Mouse (Mus musculus): Measurements from ENCODE around the gene Adgre1.
"Not testable (repeated sequence)": the region's sequence is repeated elsewhere in the genome, so short reads cannot be mapped to it uniquely, and the experiment has no call there.

Gene Adgre1

GRCm38 (mm10) chr17:57358441-57358840 lies at the start of gene Adgre1:
Gene Adgre1 (plus strand): TSS chr17:57358691.
- no peak for DNase-seq

GRCm38 (mm10) chr17:57311801-57312200 lies 46.7 kb upstream of the Adgre1 start:
- DNase-seq, result no peak

- DNase-seq, result no peak
These were observed 30.9 kb upstream of the Adgre1 start for GRCm38 (mm10) chr17:57327615-57328014.

- no peak for DNase-seq
These were observed 29.5 kb upstream of the Adgre1 start for GRCm38 (mm10) chr17:57328944-57329343.

DNA sequence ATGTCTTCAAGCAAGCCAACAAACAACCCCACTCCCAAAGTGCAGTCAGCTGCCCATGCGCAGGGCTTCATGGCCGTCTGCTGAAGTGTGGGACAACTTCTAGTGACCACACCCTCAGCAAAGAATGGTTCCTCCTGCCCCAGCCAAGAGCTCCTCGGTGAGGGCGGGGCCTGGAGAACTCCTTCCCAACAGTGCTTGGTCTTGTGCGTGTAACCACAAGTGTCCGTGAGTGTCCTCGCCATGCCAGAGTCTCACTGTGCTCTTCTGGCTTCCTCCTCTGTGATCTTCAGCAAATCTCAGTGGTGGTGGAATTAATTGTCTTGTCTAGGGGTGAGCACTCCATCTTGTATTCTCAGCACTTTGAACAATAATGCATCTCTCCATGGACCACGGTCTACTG lies 27.5 kb upstream of the Adgre1 start:
- DNase-seq, result no peak

DNA sequence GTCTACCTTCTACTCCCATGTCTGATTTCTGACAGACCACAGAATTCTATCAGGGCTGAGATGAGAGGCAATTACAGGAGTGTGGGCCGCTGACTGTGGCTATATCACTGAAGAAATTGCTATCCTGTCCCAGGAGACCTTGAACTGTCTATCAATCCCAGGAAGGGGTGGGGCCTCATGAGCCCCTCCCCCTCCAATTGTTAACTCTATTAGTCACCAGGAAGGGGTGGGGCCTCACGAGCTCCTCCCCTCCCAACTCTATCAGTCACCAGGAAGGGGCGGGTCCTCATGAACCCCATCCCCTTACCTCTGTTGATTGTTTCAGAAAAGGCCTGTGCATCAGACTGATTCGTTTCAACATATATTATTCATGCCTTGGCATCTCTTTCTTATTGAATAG lies 26.2 kb upstream of the Adgre1 start:
- DNase-seq, result no peak

DNA sequence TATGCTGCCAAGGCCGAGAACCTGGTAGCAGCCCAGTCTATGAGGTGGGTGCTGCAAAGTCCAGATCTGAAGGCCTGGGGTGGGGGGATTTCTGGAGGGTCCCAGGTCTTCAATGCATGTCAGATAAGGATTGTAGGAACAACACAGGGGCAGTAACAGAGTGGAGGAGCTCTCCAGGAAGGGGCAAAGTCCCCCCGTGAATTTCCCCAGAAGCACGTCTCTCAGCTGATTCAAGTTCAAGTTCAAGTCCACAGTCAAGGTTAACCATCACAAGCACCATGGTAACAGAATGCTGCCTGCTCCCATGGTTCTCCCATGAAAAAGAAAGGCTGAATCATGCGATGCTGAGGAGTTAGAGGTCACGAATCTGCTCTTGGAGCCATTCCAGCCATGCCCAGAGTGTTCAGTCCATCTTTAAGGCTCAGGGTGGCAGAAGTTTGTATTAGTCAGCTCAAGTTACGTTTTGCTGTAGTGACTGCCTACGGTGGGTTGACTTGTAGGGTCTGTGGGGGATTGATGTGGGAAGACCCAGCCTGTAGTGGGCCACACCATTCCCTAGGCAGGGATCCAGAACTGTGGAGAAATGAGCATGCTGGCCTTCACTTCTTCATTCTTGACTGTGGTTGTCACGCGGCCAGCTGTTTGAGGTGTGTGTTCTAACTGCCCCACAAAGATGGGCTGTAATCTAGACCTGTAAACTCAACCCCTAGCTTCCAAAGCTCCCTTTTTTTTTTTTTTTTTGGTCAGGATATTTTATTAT lies 24.3 kb upstream of the Adgre1 start:
- no peak for DNase-seq

- peak; percentile 73 for DNase-seq
These were observed 23.7 kb upstream of the Adgre1 start for GRCm38 (mm10) chr17:57334761-57335150.

DNA sequence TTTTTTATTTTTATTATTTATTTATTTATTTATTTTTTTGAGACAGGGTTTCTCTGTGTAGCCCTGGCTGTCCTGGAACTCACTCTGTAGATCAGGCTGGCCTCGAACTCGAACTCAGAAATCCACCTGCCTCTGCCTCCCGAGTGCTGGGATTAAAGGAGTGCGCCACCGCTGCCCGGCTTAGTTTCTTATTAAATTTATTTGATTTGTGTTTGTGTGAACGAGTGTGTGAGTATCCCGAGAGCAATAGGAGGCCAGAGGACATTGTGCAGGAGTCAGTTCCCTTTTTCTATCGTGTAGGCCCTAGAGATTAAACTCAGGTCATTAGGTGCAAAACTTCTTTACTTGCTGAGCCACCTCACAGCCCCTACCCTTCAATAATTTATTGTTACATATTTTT lies 23.3 kb upstream of the Adgre1 start:
- DNase-seq, result not testable (repeated sequence)

DNA sequence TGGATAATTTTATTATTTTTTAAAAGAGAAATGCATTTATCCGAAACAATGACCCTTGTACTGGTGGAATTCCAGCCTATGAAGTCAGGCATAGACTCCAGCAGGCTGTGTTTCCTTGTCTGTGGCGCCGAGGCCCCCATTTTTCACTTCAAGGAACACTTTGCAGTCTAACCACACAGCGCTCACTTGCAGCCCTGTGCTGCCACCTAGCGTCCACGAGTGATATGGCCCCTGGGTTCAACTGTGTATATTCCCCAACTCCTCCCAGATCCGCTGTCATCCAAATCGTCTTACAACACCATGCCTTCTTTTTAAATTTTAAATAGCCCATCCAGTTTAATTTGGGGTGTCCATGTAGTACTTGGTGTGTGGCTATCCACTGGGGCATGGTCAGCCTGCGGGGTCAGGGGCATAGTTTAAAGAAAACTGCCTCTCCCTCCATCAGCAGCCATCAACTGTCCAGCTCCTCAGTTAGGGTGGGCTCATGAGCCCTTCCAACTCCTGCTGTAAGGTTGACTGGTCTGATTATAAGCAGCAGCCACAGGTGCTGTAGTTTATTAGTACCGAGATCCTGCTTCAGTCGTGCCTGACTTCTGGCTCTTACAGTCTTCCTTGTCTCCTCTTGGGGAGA lies 22.7 kb upstream of the Adgre1 start:
- peak; percentile 86 for DNase-seq

- no peak for DNase-seq
These were observed 20.5 kb upstream of the Adgre1 start for GRCm38 (mm10) chr17:57337996-57338395.

DNA sequence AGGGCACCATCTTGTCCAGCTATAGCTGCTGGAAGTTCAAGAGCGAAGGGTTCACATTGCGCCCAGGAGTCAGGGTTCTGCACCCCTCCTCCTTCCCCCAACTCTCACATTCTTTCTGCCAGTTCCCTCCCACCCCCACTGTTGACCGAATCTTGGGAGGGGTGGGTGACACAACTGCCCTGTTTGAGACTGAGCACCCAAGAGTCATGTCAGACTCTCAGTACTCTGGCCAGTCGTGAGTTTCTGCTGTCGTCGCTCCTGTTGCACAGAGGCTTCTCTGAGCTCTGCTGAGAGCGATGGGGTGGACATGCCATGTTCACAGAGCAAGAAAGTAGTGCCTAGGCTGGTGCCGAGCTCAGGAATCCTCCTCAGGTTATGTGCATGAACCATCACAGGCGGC lies 19.2 kb upstream of the Adgre1 start:
- no peak for DNase-seq

DNA sequence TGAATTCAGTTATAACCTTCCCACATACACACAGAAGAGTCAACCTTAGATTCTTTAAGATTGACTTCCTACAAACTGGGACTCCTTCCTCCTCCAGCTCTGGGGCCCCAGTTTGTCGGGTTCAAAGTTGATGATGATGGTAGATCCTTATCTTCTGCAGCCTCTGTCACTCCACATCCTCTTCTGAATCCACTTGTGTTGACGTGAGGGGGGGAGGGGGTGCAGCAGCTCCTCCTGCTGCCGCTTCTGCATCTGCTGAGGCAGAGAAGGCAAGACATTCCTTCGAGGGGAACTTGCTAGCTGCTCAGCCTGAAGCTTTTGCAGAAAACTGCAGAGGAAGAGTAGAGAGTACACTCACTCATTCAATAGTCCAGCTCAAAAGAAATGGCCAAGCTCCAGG lies 16.9 kb upstream of the Adgre1 start:
- no peak for DNase-seq

DNA sequence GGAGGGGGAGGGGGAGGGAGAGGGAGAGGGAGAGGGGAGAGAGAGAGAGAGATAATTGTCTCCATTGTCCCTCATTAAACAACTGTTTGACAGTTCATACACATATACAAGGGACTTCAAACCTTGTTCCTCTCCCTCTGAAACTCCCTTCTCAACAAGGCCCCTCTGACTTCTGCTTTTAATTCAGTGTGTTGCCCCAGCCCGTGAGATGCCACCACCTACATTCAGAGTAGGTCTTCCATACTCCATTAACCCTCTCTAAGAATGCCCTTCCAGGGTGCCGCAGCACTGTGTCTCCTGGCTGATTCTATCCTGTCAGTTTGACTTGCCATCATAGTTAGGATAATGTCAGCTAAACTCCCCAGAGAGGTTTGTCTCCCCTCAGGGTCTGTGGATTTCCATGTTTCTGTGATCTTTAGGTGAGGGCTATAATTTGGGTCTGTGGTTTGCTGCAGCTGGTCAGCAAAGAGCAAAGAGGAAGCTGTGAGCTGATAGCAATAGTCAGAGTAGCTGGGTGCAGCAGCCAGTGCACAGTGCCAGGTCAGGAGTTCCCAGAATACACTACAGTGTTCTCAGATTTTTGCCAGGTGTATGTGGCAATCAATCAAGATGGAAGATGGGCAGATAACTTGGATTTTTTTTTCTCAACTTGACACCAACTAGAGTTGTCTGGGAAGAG lies 14.3 kb upstream of the Adgre1 start:
- DNase-seq, result no peak

DNA sequence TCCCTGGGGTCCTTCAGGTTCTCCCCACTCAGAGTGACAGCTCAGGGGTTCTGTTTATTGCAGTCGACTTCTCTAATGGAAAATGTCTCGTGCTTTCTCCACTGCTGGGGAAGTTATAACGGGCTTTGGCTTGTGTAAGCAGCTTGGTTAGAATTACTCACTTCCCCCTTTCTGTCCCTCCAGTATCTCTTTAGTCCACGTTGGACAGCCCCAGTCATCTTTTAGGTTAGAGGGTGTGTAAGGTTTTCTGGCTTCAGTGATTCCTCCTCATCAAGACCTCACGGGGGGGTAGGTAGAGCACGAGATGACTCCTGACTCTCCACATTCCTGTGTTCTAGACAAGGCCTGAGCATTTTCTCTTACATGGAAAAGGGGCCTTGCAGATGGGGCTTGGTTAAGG lies 11.5 kb upstream of the Adgre1 start:
- DNase-seq, result no peak

DNA sequence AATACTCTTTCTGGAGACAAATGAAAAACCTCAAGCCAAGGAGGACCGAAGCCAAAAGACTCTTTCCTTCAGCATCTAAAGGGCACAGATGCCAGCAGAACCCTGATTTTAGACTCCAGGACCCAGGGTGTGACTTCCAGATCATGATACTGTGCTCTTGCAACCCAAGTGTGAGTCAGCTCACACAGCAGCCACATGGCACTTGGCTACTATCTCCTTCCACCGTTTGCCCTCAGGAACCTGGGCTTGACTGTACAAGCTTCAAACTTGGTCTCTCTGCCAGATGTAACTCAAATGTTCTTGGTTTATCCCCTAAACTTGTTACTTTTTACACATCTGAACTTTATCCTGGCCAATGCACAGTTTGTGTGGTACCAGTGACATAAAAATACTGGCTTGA lies 10.7 kb upstream of the Adgre1 start:
- DNase-seq, result no peak

DNA sequence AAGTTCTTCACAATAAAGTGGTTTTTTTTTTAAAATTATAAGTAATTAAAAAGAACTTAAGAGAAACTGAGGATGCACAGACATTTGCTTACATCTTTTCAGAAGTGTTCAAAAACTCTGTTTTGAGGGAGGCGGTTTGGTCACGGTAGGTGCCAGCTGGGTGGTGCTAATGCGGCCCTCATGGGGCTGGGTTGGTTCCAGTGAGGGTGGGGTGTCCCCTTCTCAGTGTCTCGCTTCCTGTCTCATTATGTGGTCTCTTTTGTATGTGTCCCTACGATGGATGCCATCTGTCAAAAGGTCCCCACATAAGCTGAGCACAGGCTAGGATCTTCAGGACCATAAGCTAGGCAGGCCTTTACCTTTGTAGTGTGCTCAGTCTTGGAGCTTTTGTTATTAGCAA lies 9.4 kb upstream of the Adgre1 start:
- no peak for DNase-seq

DNA sequence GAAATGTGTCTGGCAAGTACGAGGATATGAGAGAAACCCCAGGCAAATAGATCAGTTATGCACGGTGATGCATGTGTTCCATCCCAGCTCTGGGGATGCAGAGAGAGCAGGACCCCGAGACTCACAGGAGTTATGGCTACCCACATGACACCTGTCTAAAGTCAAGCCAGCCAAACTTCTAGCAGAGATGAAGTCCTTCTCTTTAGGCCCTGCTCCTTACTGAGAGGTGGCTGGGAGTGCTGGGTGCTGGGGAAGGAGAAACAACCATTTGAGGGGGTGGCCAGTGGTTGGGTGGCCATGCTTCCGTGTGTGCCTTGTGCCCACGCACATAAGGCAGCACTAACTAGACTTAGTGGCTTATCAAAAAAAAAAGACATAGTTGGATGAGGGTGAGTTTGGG lies 8.3 kb upstream of the Adgre1 start:
- no peak for DNase-seq

DNA sequence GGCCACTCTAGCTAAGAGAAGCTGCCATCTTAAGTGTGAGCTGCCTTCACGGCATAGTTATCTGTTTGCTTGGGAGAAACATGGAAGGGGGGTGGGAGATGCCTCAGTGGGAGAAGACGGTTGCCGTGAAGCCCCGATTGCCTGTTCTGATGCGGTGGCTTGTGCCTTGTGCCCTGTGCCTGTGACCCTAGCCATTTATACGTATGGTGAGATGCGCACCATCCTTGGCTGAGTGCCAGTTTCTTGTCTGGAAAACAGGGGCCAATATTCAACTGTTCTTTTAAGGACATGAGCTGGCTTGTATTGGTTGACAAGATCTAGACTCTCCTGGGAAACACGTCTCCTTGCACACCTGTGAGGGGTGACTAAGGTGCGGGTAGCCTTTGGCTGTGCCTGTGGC lies 7.4 kb upstream of the Adgre1 start:
- no peak for DNase-seq

- no peak for DNase-seq
These were observed 1.2 kb downstream of the Adgre1 start for GRCm38 (mm10) chr17:57359485-57360241.

Measured in right cerebral cortex, postnatal 25 days (tissue).